Mouse (Mus musculus) activated CD4-positive, CD25-positive, alpha-beta regulatory T cell, adult 4 months (primary cell): ENCODE data around the gene Olfr816. TPM values are rescaled to one million over a fixed set of nuclear protein-coding genes. Genes with fewer than 3 reads are reported as not detected.
"Not testable (repeated sequence)": the region's sequence is repeated elsewhere in the genome, so short reads cannot be mapped to it uniquely, and the experiment has no call there.

ENCODE experiments used
- ATAC-seq: one replicate; pipeline ENCODE4 v1.8.0; 2017
- polyA plus RNA-seq, 2 experiments: library from polyadenylated mRNA; unstranded; fragments of 100-300 nt; shearing (Covaris generic); gene quantifications; one replicate each; pipeline ENCODE4 v1.2.1; 2017

Gene Olfr816
- under 1 TPM in 1 of 2 experiments, not detected in 1; 0.25 TPM for polyA plus RNA-seq

DNA sequence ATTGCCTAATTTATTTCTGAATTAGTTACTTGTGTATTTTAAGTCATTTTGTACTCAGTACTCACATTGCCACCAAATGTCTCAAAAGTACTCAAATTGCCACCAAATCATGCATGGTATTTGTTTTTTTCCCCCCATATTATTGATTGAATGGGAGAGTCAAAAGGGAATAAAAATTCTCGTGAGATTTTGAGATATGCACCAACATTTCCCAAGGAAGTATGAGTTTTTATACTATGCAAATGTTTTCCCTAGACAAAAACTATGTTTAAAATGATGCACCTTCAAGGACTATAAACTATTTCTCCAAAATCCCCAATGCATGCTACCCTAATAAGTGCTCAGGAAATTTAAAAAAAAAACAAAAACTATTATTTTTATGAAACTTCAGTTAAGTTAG, at the start of gene Olfr816:
Olfr816 (minus strand) TSS at position 101 of the 400 bp plus-strand sequence.
- ATAC-seq, result no peak

DNA sequence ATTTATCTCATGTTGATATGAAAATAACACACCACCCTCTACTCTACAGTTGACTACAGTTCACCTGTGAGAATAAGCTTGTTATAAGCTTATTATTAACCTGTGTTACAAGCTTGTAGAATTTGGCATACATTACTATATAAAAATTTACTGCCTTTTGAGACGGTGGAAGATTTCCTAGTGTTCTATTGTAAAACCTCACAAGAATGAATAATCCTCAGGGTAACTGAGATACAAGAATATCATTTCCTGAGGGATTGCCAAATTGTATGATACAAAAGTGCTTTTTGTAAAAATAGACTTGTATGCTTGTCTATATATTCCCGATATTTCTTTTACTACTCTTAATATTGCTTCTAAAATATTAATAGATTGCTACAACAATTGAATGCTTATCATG, 33.6 kb upstream of the Olfr816 start, which contains the start of gene Olfr818:
Olfr818 (minus strand) TSS at position 101 of the 400 bp plus-strand sequence.
- no peak for ATAC-seq

DNA sequence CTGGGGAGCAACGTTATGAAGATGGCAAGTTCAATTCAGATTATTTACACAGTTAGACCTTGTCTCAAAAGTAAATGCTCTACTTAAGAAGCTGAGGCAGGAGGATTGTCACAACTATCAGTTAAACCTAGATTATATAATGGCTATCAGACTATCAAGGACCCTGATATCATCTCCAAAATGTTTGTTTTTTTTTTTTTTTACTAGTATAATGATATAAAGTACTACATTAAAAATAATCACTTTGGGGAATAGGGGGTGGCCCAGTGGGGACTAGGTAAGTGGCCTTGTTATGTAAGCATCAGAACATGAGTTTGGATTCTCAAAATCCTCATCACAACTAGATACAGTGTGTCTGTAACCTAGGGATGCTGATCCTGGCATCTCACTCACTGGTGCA, 9.6 kb downstream of the Olfr816 start, which contains the start of gene Olfr815:
Olfr815 (minus strand) TSS at position 101 of the 400 bp plus-strand sequence.
- not testable (repeated sequence) for ATAC-seq

DNA sequence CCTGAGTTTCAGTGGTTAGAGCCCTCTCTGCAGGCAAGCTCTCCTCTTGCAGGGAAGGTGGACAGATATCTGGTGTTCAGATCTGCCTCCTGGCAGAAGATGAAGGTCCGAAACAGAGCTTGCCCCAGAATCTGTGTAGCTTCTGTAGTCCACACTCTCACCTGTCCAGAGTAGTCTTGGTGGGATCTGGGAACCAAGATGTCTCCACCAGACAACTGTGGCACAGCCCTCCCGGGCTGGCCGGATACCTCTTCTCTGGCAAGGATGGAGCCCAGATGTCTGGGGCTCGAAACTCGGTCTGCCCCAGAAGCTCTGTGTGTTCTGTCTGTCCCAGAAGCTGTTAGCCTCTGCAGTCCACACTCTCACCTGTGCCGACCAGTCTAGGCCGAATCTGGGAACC, 29.5 kb downstream of the Olfr816 start:
- ATAC-seq, result no peak

DNA sequence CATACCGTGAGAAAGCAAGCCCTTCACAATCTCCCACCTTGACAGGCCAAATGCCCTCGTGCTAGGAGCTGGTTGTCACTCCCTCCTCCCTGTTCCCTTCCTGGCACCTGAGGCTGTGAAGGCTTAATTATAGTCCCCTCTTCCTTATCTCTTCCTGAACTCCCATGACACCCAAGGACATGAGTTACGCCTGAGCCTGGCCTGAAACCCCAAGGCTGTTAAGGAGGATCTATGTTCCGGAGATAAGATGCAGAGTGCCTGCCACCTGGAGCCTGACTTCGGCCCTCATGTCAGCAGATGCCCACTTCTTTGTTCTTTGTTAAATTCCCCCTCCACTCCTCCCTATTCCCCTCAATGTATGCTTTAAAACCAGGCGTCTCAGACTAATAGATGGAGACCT, 29.9 kb downstream of the Olfr816 start:
- not testable (repeated sequence) for ATAC-seq

DNA sequence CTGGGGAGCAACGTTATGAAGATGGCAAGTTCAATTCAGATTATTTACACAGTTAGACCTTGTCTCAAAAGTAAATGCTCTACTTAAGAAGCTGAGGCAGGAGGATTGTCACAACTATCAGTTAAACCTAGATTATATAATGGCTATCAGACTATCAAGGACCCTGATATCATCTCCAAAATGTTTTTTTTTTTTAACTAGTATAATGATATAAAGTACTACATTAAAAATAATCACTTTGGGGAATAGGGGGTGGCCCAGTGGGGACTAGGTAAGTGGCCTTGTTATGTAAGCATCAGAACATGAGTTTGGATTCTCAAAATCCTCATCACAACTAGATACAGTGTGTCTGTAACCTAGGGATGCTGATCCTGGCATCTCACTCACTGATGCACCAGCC, 35.6 kb downstream of the Olfr816 start, which contains the start of gene Olfr814:
Olfr814 (minus strand) TSS at position 101 of the 400 bp plus-strand sequence.
- not testable (repeated sequence) for ATAC-seq

Other genes with a start within 250 kb of the Olfr816 start
- not detected for gene Olfr801, start 241.7 kb downstream of the Olfr816 start, polyA plus RNA-seq
- gene Olfr802, start 227.4 kb downstream of the Olfr816 start, polyA plus RNA-seq, result not detected
- gene Olfr803, start 221.3 kb downstream of the Olfr816 start, polyA plus RNA-seq, result not detected
- gene Olfr804, start 212.4 kb downstream of the Olfr816 start, polyA plus RNA-seq, result not detected
- gene Olfr805, start 186.2 kb downstream of the Olfr816 start, polyA plus RNA-seq, result under 1 TPM in 1 of 2 experiments, not detected in 1; 0.24 TPM
- gene Olfr806, start 173.7 kb downstream of the Olfr816 start, polyA plus RNA-seq, result not detected
- gene Olfr807, start 157.8 kb downstream of the Olfr816 start, polyA plus RNA-seq, result not detected
- gene Olfr808, start 150.1 kb downstream of the Olfr816 start, polyA plus RNA-seq, result not detected
- not detected for gene Olfr809, start 141.0 kb downstream of the Olfr816 start, polyA plus RNA-seq
- gene Olfr810, start 120.7 kb downstream of the Olfr816 start, polyA plus RNA-seq, result not detected
- not detected for gene Olfr811, start 111.2 kb downstream of the Olfr816 start, polyA plus RNA-seq
- gene Olfr812, start 69.5 kb downstream of the Olfr816 start, polyA plus RNA-seq, result not detected
- not detected for gene Olfr813, start 60.2 kb downstream of the Olfr816 start, polyA plus RNA-seq
- under 1 TPM in 1 of 2 experiments, not detected in 1; 0.15 TPM for gene Olfr814, start 35.7 kb downstream of the Olfr816 start, polyA plus RNA-seq
- gene Olfr815, start 9.7 kb downstream of the Olfr816 start, polyA plus RNA-seq, result not detected
- gene Olfr818, start 33.5 kb upstream of the Olfr816 start, polyA plus RNA-seq, result not detected
- not detected for gene Olfr819, start 51.7 kb upstream of the Olfr816 start, polyA plus RNA-seq
- gene Olfr247, start 60.5 kb upstream of the Olfr816 start, polyA plus RNA-seq, result not detected
- not detected for gene Gm10310, start 69.5 kb upstream of the Olfr816 start, polyA plus RNA-seq
- not detected for gene Olfr820, start 97.0 kb upstream of the Olfr816 start, polyA plus RNA-seq
- gene Olfr821, start 114.8 kb upstream of the Olfr816 start, polyA plus RNA-seq, result not detected
- gene Olfr822, start 155.6 kb upstream of the Olfr816 start, polyA plus RNA-seq, result under 1 TPM in 1 of 2 experiments, not detected in 1; 0.33 TPM
- gene Olfr823, start 199.8 kb upstream of the Olfr816 start, polyA plus RNA-seq, result not detected
- gene Olfr824, start 214.4 kb upstream of the Olfr816 start, polyA plus RNA-seq, result not detected